Mouse (Mus musculus) kidney, postnatal 4 days (tissue): ENCODE results near the gene 1700001P01Rik.
A peak's percentile ranks its signal among the peaks of the same experiment; 100 is the strongest.
"Not testable (repeated sequence)": the region's sequence is repeated elsewhere in the genome, so short reads cannot be mapped to it uniquely, and the experiment has no call there.

Experiments used
- DNase-seq, 2 experiments: peaks; one replicate each; pipeline ENCODE4 v3.0.0; 2021; ENCODE audit warnings: mixed read lengths in 2 of 2

The 1700001P01Rik gene

GRCm38 (mm10) chr11:97793165-97793564 lies 17.4 kb upstream of the 1700001P01Rik start:
- DNase-seq = no peak

- DNase-seq = not testable (repeated sequence)
Observed at GRCm38 (mm10) chr11:97790778-97791438, 15.2 kb upstream of the 1700001P01Rik start.

GRCm38 (mm10) chr11:97789727-97790126 lies 14.0 kb upstream of the 1700001P01Rik start:
- DNase-seq = no peak

GRCm38 (mm10) chr11:97787961-97788360 lies 12.2 kb upstream of the 1700001P01Rik start:
- no peak for DNase-seq

- no peak for DNase-seq
Observed at GRCm38 (mm10) chr11:97782564-97782895, 6.8 kb upstream of the 1700001P01Rik start.

- peak; percentile 100 for DNase-seq
Observed at GRCm38 (mm10) chr11:97781832-97782563, 6.3 kb upstream of the 1700001P01Rik start, which contains the start of gene Rpl23. Gene Rpl23, minus strand, starts transcription at chr11:97782437.

- no peak for DNase-seq
Observed at GRCm38 (mm10) chr11:97781478-97781831, 5.7 kb upstream of the 1700001P01Rik start.

- no peak for DNase-seq
Observed at GRCm38 (mm10) chr11:97779968-97780701, 4.4 kb upstream of the 1700001P01Rik start.

GRCm38 (mm10) chr11:97778918-97779317 lies 3.2 kb upstream of the 1700001P01Rik start:
- DNase-seq = no peak

- peak; percentile 51 to 63 for DNase-seq
Observed at GRCm38 (mm10) chr11:97777129-97777529, 1.4 kb upstream of the 1700001P01Rik start.

- DNase-seq = no peak
Observed at GRCm38 (mm10) chr11:97776497-97777128, 895 bp upstream of the 1700001P01Rik start.

GRCm38 (mm10) chr11:97775186-97775585 lies 532 bp downstream of the 1700001P01Rik start:
- no peak for DNase-seq

- DNase-seq = no peak
Observed at GRCm38 (mm10) chr11:97771410-97771809, 4.3 kb downstream of the 1700001P01Rik start.

GRCm38 (mm10) chr11:97769704-97770103 lies 6.0 kb downstream of the 1700001P01Rik start:
- no peak for DNase-seq

GRCm38 (mm10) chr11:97766154-97766881 lies 9.4 kb downstream of the 1700001P01Rik start, which contains the start of gene Cwc25:
Gene Cwc25, minus strand, starts transcription at chr11:97766556.
- peak; percentile 96 to 97 for DNase-seq

GRCm38 (mm10) chr11:97761638-97762037 lies 14.1 kb downstream of the 1700001P01Rik start:
- DNase-seq = no peak

- no peak for DNase-seq
Observed at GRCm38 (mm10) chr11:97758942-97759341, 16.8 kb downstream of the 1700001P01Rik start.

GRCm38 (mm10) chr11:97758125-97758524 lies 17.6 kb downstream of the 1700001P01Rik start:
- no peak for DNase-seq

- DNase-seq = no peak
Observed at GRCm38 (mm10) chr11:97753277-97753676, 22.4 kb downstream of the 1700001P01Rik start.

- no peak for DNase-seq
Observed at GRCm38 (mm10) chr11:97748496-97748895, 27.2 kb downstream of the 1700001P01Rik start.

GRCm38 (mm10) chr11:97747773-97748172 lies 27.9 kb downstream of the 1700001P01Rik start:
- no peak for DNase-seq

- no peak for DNase-seq
Observed at GRCm38 (mm10) chr11:97745331-97745721, 30.4 kb downstream of the 1700001P01Rik start.
